Mouse (Mus musculus) hindbrain, embryonic 16.5 days (tissue): ENCODE measurements around the gene Ctnnd2. TPM values are rescaled to one million over a fixed set of nuclear protein-coding genes. Genes with fewer than 3 reads are reported as not detected.

Source experiments
- ATAC-seq: fragments of 200-750 bp; cut with Nextera tagmentation; 2 replicates; pipeline ENCODE4 v1.8.0; 2017; ENCODE audit warnings: moderate TSS enrichment, moderate library complexity
- H3K27ac ChIP-seq: fragments of 300-500 bp; sonication (generic); 2 replicates; pipeline ENCODE4 v1.5.1; 2014; ENCODE audit warnings: low read depth, mild to moderate bottlenecking, control low read depth, low read length, moderate library complexity
- H3K27me3 ChIP-seq: fragments of 300-500 bp; sonication (generic); replicated peaks from 2 replicates; pipeline ENCODE4 v1.6.1; 2014; ENCODE audit warnings: low read length; ENCODE audit not compliant: control insufficient read depth, insufficient read depth
- H3K36me3 ChIP-seq: fragments of 300-500 bp; sonication (generic); 2 replicates; pipeline ENCODE4 v1.6.1; 2014; ENCODE audit warnings: mild to moderate bottlenecking, low read length, moderate library complexity, mixed read lengths; ENCODE audit not compliant: control insufficient read depth, insufficient read depth
- H3K4me1 ChIP-seq: fragments of 300-500 bp; sonication (generic); 2 replicates; pipeline ENCODE4 v1.6.1; 2014; ENCODE audit warnings: low read depth, low read length; ENCODE audit not compliant: control insufficient read depth, insufficient read depth
- H3K4me2 ChIP-seq: fragments of 300-500 bp; sonication (generic); 2 replicates; pipeline ENCODE4 v1.6.1; 2014; ENCODE audit warnings: mild to moderate bottlenecking, low read length, control low read depth, moderate library complexity
- H3K4me3 ChIP-seq: fragments of 300-500 bp; sonication (generic); 2 replicates; pipeline ENCODE4 v1.5.1; 2014; ENCODE audit warnings: mild to moderate bottlenecking, low read length, control low read depth, moderate library complexity
- H3K9ac ChIP-seq: fragments of 300-500 bp; sonication (generic); 2 replicates; pipeline ENCODE4 v1.6.1; 2014; ENCODE audit warnings: low read depth, mild to moderate bottlenecking, control low read depth, low read length, moderate library complexity
- H3K9me3 ChIP-seq: fragments of 300-500 bp; sonication (generic); 2 replicates; pipeline ENCODE4 v1.6.1; 2014; ENCODE audit warnings: mild to moderate bottlenecking, low read length, moderate library complexity; ENCODE audit not compliant: control insufficient read depth
- WGBS: fragments of 180-500 bp; shearing (Covaris S2); extraction: QIAGEN DNeasy Blood & Tissue Kit; methylation state at CpG from one replicate; pipeline ENCODE4 v1.1.7; 2014; 5-methylcytosine and 5-hydroxymethylcytosine counted together
- polyA plus RNA-seq: library from polyadenylated mRNA; unstranded; fragments of >200 nt; fragmentation: Nextera tagmentation; extraction: Ambion mirVana; gene quantifications from 2 replicates; pipeline ENCODE4 v1.2.1, GENCODE M21; 2015

Ctnnd2 gene
- polyA plus RNA-seq, 1 experiment from 2014 or later, result 56.9 TPM

GRCm38 (mm10) chr15:30278610-30279009, 106.2 kb downstream of the Ctnnd2 start:
- Histone ChIP-seq H3K36me3 (no peaks in the 10 kb centered on the region), H3K27me3 (no peaks in the 10 kb centered on the region), H3K4me3 (no peak overlapping the region), H3K4me1 (no peaks in the 10 kb centered on the region), H3K27ac (no peak overlapping the region), H3K9me3 (no peaks in the 10 kb centered on the region), H3K4me2 (no peak overlapping the region), H3K9ac (no peak overlapping the region)
- WGBS, result 54% methylated on average over 4 of the region's 4 CpGs
- no peak for ATAC-seq

GRCm38 (mm10) chr15:30285572-30286244, 113.3 kb downstream of the Ctnnd2 start:
- no peaks in the 10 kb centered on the region for H3K27me3 ChIP-seq
- no peaks in the 10 kb centered on the region for H3K4me1 ChIP-seq
- H3K4me2 ChIP-seq, result peak overlapping the region; percentile 10
- H3K36me3 ChIP-seq, result no peaks in the 10 kb centered on the region
- H3K27ac ChIP-seq, result 0 out of 2 replicates have a peak overlapping the region, but pooled peaks have one; percentile 27
- peak; percentile 69 for ATAC-seq
- WGBS, result 66% methylated on average over 15 of the region's 15 CpGs
- H3K9me3 ChIP-seq, result no peaks in the 10 kb centered on the region
- H3K4me3 ChIP-seq, result no peak overlapping the region
- no peak overlapping the region for H3K9ac ChIP-seq

- 0 out of 2 replicates have a peak overlapping the region, but pooled peaks have one; percentile 9 for H3K27ac ChIP-seq
- no peaks in the 10 kb centered on the region for H3K27me3 ChIP-seq
- H3K9ac ChIP-seq, result no peak overlapping the region
- 61% methylated on average over 7 of the region's 7 CpGs for WGBS
- H3K4me2 ChIP-seq, result peak overlapping the region; percentile 10
- H3K4me3 ChIP-seq, result no peak overlapping the region
- no peaks in the 10 kb centered on the region for H3K4me1 ChIP-seq
- no peaks in the 10 kb centered on the region for H3K9me3 ChIP-seq
- ATAC-seq, result peak; percentile 72
- H3K36me3 ChIP-seq, result no peaks in the 10 kb centered on the region
Measured at GRCm38 (mm10) chr15:30286245-30286642, 113.9 kb downstream of the Ctnnd2 start.

- H3K9ac ChIP-seq, result no peak overlapping the region
- no peaks in the 10 kb centered on the region for H3K36me3 ChIP-seq
- no peaks in the 10 kb centered on the region for H3K27me3 ChIP-seq
- no peak overlapping the region for H3K27ac ChIP-seq
- WGBS, result 68% methylated on average over 2 of the region's 2 CpGs
- no peak for ATAC-seq
- no peak overlapping the region for H3K4me2 ChIP-seq
- H3K9me3 ChIP-seq, result no peaks in the 10 kb centered on the region
- H3K4me3 ChIP-seq, result no peak overlapping the region
- no peaks in the 10 kb centered on the region for H3K4me1 ChIP-seq
Measured at GRCm38 (mm10) chr15:30302824-30303223, 130.4 kb downstream of the Ctnnd2 start.

GRCm38 (mm10) chr15:30306437-30306836, 134.0 kb downstream of the Ctnnd2 start:
- H3K9ac ChIP-seq, result no peak overlapping the region
- no peak overlapping the region for H3K27ac ChIP-seq
- H3K9me3 ChIP-seq, result no peaks in the 10 kb centered on the region
- H3K27me3 ChIP-seq, result no peaks in the 10 kb centered on the region
- no peak overlapping the region for H3K4me2 ChIP-seq
- WGBS, result 82% methylated on average over 7 of the region's 7 CpGs
- no peak overlapping the region for H3K4me3 ChIP-seq
- no peaks in the 10 kb centered on the region for H3K36me3 ChIP-seq
- no peak for ATAC-seq
- H3K4me1 ChIP-seq, result no peaks in the 10 kb centered on the region

GRCm38 (mm10) chr15:30322543-30322942, 150.2 kb downstream of the Ctnnd2 start:
- WGBS, result 70% methylated on average over 2 of the region's 2 CpGs
- H3K4me3 ChIP-seq, result no peak overlapping the region
- H3K4me2 ChIP-seq, result no peak overlapping the region
- no peak overlapping the region for H3K27ac ChIP-seq
- no peak for ATAC-seq
- H3K9ac ChIP-seq, result no peak overlapping the region
- no peaks in the 10 kb centered on the region for H3K27me3 ChIP-seq
- no peaks in the 10 kb centered on the region for H3K36me3 ChIP-seq
- no peaks in the 10 kb centered on the region for H3K9me3 ChIP-seq
- no peaks in the 10 kb centered on the region for H3K4me1 ChIP-seq

GRCm38 (mm10) chr15:30333336-30334310, 161.2 kb downstream of the Ctnnd2 start:
- 74% methylated on average over 2 of the region's 2 CpGs for WGBS
- peak; percentile 32; the same call in 1 of the 2 replicates for ATAC-seq
- no peak overlapping the region for H3K4me3 ChIP-seq
- H3K27me3 ChIP-seq, result no peaks in the 10 kb centered on the region
- no peak overlapping the region for H3K4me2 ChIP-seq
- H3K36me3 ChIP-seq, result no peaks in the 10 kb centered on the region
- no peak overlapping the region for H3K27ac ChIP-seq
- H3K4me1 ChIP-seq, result no peaks in the 10 kb centered on the region
- H3K9ac ChIP-seq, result no peak overlapping the region
- H3K9me3 ChIP-seq, result no peaks in the 10 kb centered on the region

- H3K9me3 ChIP-seq, result no peaks in the 10 kb centered on the region
- 74% methylated on average over 6 of the region's 6 CpGs for WGBS
- H3K27ac ChIP-seq, result no peak overlapping the region
- H3K27me3 ChIP-seq, result no peaks in the 10 kb centered on the region
- H3K4me2 ChIP-seq, result no peak overlapping the region
- no peak overlapping the region for H3K9ac ChIP-seq
- H3K4me1 ChIP-seq, result no peaks in the 10 kb centered on the region
- H3K4me3 ChIP-seq, result no peak overlapping the region
- ATAC-seq, result no peak
- H3K36me3 ChIP-seq, result no peaks in the 10 kb centered on the region
Measured at GRCm38 (mm10) chr15:30338585-30339197, 166.3 kb downstream of the Ctnnd2 start.

- Histone ChIP-seq H3K4me1 (no peaks in the 10 kb centered on the region), H3K9me3 (no peaks in the 10 kb centered on the region), H3K36me3 (no peaks in the 10 kb centered on the region), H3K4me2 (no peak overlapping the region), H3K27me3 (no peaks in the 10 kb centered on the region), H3K9ac (no peak overlapping the region), H3K27ac (no peak overlapping the region), H3K4me3 (no peak overlapping the region)
- WGBS, result 98% methylated on average over 5 of the region's 5 CpGs
- no peak for ATAC-seq
Measured at GRCm38 (mm10) chr15:30345754-30346153, 173.4 kb downstream of the Ctnnd2 start.
